Mouse (Mus musculus): ENCODE measurements around the gene Cyp4a10.

DNA sequence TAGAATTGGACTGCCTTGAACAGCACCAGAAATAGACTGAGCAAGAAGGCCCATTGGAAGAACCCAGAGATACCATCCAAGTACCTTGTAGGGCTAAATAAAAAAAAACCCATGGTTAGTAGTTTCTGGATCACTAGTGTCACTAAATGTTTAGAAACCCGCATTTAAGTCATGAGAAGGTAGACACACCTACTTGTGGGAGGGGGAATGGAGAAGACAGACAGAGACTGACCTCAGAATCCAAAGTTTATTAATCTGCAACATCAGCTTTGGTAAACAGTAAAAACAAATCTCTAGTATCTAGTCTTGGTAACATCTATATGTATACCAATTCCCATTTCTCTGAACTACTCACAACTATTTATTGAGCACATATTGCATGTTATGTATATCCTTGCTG, 22.1 kb upstream of the Cyp4a10 start, which contains the start of gene Cyp4a14:
- TF ChIP-seq CTCF (IDR thresholded peaks at IDR 0.05; ENCODE audit: extremely low read depth, insufficient read depth, low read length) (no peak), POLR2A (IDR thresholded peaks at IDR 0.05; ENCODE audit: extremely low read depth, insufficient read depth, low read length) (no peak)
